Mouse (Mus musculus) spleen, adult 2 months (tissue): Measurements from ENCODE around the gene Parg. TPM values are rescaled to one million over a fixed set of nuclear protein-coding genes. Genes with fewer than 3 reads are reported as not detected.

Experiments used
- DNase-seq, 2 experiments: peaks; one replicate each; pipeline versions ENCODE4 v3.0.0 to v3.0.0-alpha.2; 2012 to 2021; ENCODE audit warnings: low spot score in 2 of 2, low read depth in 1 of 2
- H3K27ac ChIP-seq: fragments of 200-500 bp; 2 replicates; pipeline ENCODE4 v1.5.1; 2012; ENCODE audit warnings: low read length, inconsistent platforms; ENCODE audit not compliant: insufficient read depth
- H3K27me3 ChIP-seq: fragments of 200-500 bp; 2 replicates; pipeline ENCODE4 v1.6.1; 2012; ENCODE audit warnings: mild to moderate bottlenecking, moderate library complexity, low read length, inconsistent platforms; ENCODE audit not compliant: control insufficient read depth, insufficient read depth
- H3K36me3 ChIP-seq: fragments of 200-500 bp; 2 replicates; pipeline ENCODE4 v1.6.1; 2012; ENCODE audit warnings: mild to moderate bottlenecking, low read length, inconsistent platforms; ENCODE audit not compliant: control insufficient read depth, insufficient read depth
- H3K4me1 ChIP-seq: fragments of 200-500 bp; 2 replicates; pipeline ENCODE4 v1.6.1; 2011; ENCODE audit warnings: inconsistent platforms; ENCODE audit not compliant: control insufficient read depth, insufficient read depth, insufficient read length
- H3K4me3 ChIP-seq: fragments of 200-500 bp; 2 replicates; pipeline ENCODE4 v1.5.1; 2011; ENCODE audit warnings: mild to moderate bottlenecking, inconsistent platforms; ENCODE audit not compliant: insufficient read depth, insufficient read length; ENCODE audit errors: extremely low read depth
- CTCF ChIP-seq: fragments of 200-500 bp; IDR thresholded peaks from 2 replicates; pipeline ENCODE4 v1.5.1; 2011; ENCODE audit warnings: mild to moderate bottlenecking, inconsistent platforms; ENCODE audit not compliant: insufficient read depth, insufficient read length, insufficient replicate concordance; ENCODE audit errors: extremely low read depth
- POLR2A ChIP-seq: fragments of 200-500 bp; IDR thresholded peaks from 2 replicates; pipeline ENCODE4 v1.6.1; 2011; ENCODE audit warnings: low read depth, low read length, inconsistent platforms
- WGBS: fragments of 180-500 bp; shearing (Covaris S2); methylation state at CpG from one replicate; pipeline ENCODE4 v1.1.7; 2018; 5-methylcytosine and 5-hydroxymethylcytosine counted together
- polyA plus RNA-seq: library from polyadenylated mRNA; depleted of rRNA; stranded (reverse); fragments of >200 nt; gene quantifications from 2 replicates; pipeline ENCODE4 v1.2.3, GENCODE M21; 2012; rRNA removed

The Parg gene
- polyA plus RNA-seq, 1 experiment, result 4.3 TPM

- no peaks in the 10 kb centered on the region for H3K27me3 ChIP-seq
- no peak for DNase-seq
- H3K27ac ChIP-seq, result no peak overlapping the region
- no peaks in the 10 kb centered on the region for H3K4me1 ChIP-seq
- WGBS, result 88% methylated on average over 11 of the region's 11 CpGs
- TF ChIP-seq POLR2A, result no peak
- TF ChIP-seq CTCF, result no peak
- no peak overlapping the region for H3K4me3 ChIP-seq
- H3K36me3 ChIP-seq, result no peaks in the 10 kb centered on the region
Measured at GRCm38 (mm10) chr14:32336547-32336946, 134.8 kb downstream of the Parg start.

GRCm38 (mm10) chr14:32341823-32342222 is 140.1 kb downstream of the Parg start:
- H3K4me3 ChIP-seq, result no peak overlapping the region

GRCm38 (mm10) chr14:32344176-32344575 is 142.4 kb downstream of the Parg start:
- WGBS, result 91% methylated on average over 7 of the region's 7 CpGs
- H3K27me3 ChIP-seq, result no peaks in the 10 kb centered on the region
- no peak for DNase-seq
- no peak overlapping the region for H3K27ac ChIP-seq
- no peak overlapping the region for H3K4me3 ChIP-seq
- no peak for TF ChIP-seq CTCF
- TF ChIP-seq POLR2A, result no peak
- H3K36me3 ChIP-seq, result no peaks in the 10 kb centered on the region
- H3K4me1 ChIP-seq, result no peaks in the 10 kb centered on the region

More at GRCm38 (mm10) chr14:32341823-32342222, 140.1 kb downstream of the Parg start:
- no peak overlapping the region for H3K27ac ChIP-seq
- no peak for TF ChIP-seq POLR2A
- no peak for TF ChIP-seq CTCF
- no peak for DNase-seq
- 79% methylated on average over 7 of the region's 7 CpGs for WGBS
- no peaks in the 10 kb centered on the region for H3K36me3 ChIP-seq
- no peaks in the 10 kb centered on the region for H3K4me1 ChIP-seq
- no peaks in the 10 kb centered on the region for H3K27me3 ChIP-seq

GRCm38 (mm10) chr14:32344694-32345093 is 142.9 kb downstream of the Parg start:
- TF ChIP-seq CTCF (no peak), POLR2A (no peak)
- no peaks in the 10 kb centered on the region for H3K4me1 ChIP-seq
- DNase-seq, result no peak
- no peak overlapping the region for H3K27ac ChIP-seq
- no peaks in the 10 kb centered on the region for H3K27me3 ChIP-seq
- WGBS, result 77% methylated on average over 10 of the region's 10 CpGs
- H3K36me3 ChIP-seq, result no peaks in the 10 kb centered on the region
- H3K4me3 ChIP-seq, result no peak overlapping the region

Other genes with a start within 250 kb of the Parg start
- gene Galnt15, start 173.0 kb upstream of the Parg start, polyA plus RNA-seq, result 0.65 and 0.75 TPM in 2 replicates
- 6.6 and 8.7 TPM in 2 replicates for gene Oxnad1, start 116.6 kb upstream of the Parg start, polyA plus RNA-seq
- 8.3 and 10.1 TPM in 2 replicates for gene Dph3, start 116.2 kb upstream of the Parg start, polyA plus RNA-seq
- gene Msmb, start 59.9 kb upstream of the Parg start, polyA plus RNA-seq, result not detected in 2 replicates
- 34.1 and 45.2 TPM in 2 replicates for gene Ncoa4, start 42.1 kb upstream of the Parg start, polyA plus RNA-seq
- gene Timm23, start 51 bp upstream of the Parg start, polyA plus RNA-seq, result 64.2 and 95.8 TPM in 2 replicates
- gene Ogdhl, start 120.1 kb downstream of the Parg start, polyA plus RNA-seq, result 0.12 and 0.14 TPM in 2 replicates
- not detected in 2 replicates for gene 1700024G13Rik, start 186.4 kb downstream of the Parg start, polyA plus RNA-seq